Mouse (Mus musculus) spleen, adult 2 months (tissue): ENCODE data around the gene Bok.

Source experiments
- CTCF ChIP-seq: fragments of 200-500 bp; IDR thresholded peaks from 2 replicates; pipeline ENCODE4 v1.5.1; 2011; ENCODE audit warnings: mild to moderate bottlenecking, inconsistent platforms; ENCODE audit not compliant: insufficient read depth, insufficient read length, insufficient replicate concordance; ENCODE audit errors: extremely low read depth
- POLR2A ChIP-seq: fragments of 200-500 bp; IDR thresholded peaks from 2 replicates; pipeline ENCODE4 v1.6.1; 2011; ENCODE audit warnings: low read depth, low read length, inconsistent platforms

- TF ChIP-seq CTCF (no peak), POLR2A (no peak)
These were observed 8.5 kb downstream of the Bok start for GRCm38 (mm10) chr1:93693943-93694342.
